Mouse (Mus musculus) stomach, embryonic 15.5 days (tissue): ENCODE measurements around the gene Stk32c. TPM values are rescaled to one million over a fixed set of nuclear protein-coding genes. Genes with fewer than 3 reads are reported as not detected.

ENCODE experiments used
- ATAC-seq: fragments of 200-750 bp; cut with Nextera tagmentation; 2 replicates; pipeline ENCODE4 v1.8.0; 2017; ENCODE audit warnings: low read depth, moderate number of reproducible peaks, moderate TSS enrichment; ENCODE audit not compliant: insufficient read depth, low FRiP score
- H3K27ac ChIP-seq: fragments of 300-500 bp; sonication (generic); 2 replicates; pipeline ENCODE4 v1.5.1; 2015; ENCODE audit warnings: mild to moderate bottlenecking, inconsistent platforms
- H3K27me3 ChIP-seq: fragments of 300-500 bp; sonication (generic); replicated peaks from 2 replicates; pipeline ENCODE4 v1.6.1; 2015; ENCODE audit warnings: inconsistent platforms
- H3K36me3 ChIP-seq: fragments of 300-500 bp; sonication (generic); 2 replicates; pipeline ENCODE4 v1.6.1; 2015; ENCODE audit warnings: inconsistent platforms
- H3K4me1 ChIP-seq: fragments of 300-500 bp; sonication (generic); 2 replicates; pipeline ENCODE4 v1.6.1; 2015; ENCODE audit warnings: inconsistent platforms
- H3K4me2 ChIP-seq: fragments of 300-500 bp; sonication (generic); 2 replicates; pipeline ENCODE4 v1.6.1; 2015; ENCODE audit warnings: mild to moderate bottlenecking, inconsistent platforms
- H3K4me3 ChIP-seq: fragments of 300-500 bp; sonication (generic); replicated peaks from 2 replicates; pipeline ENCODE4 v1.5.1; 2015; ENCODE audit warnings: inconsistent platforms
- H3K9ac ChIP-seq: fragments of 300-500 bp; sonication (generic); 2 replicates; pipeline ENCODE4 v1.6.1; 2015; ENCODE audit warnings: inconsistent platforms
- H3K9me3 ChIP-seq: fragments of 300-500 bp; sonication (generic); 2 replicates; pipeline ENCODE4 v1.6.1; 2016; ENCODE audit warnings: inconsistent platforms
- WGBS: fragments of 180-500 bp; shearing (Covaris S2); methylation state at CpG from one replicate; pipeline ENCODE4 v1.1.7; 2015; 5-methylcytosine and 5-hydroxymethylcytosine counted together
- polyA plus RNA-seq: library from polyadenylated mRNA; unstranded; fragments of >200 nt; fragmentation: Nextera tagmentation; extraction: Ambion mirVana; gene quantifications from 2 replicates; pipeline ENCODE4 v1.2.1, GENCODE M21; 2015

Stk32c gene
- polyA plus RNA-seq, 1 experiment from 2014 or later = 0.23 TPM

- Histone ChIP-seq H3K36me3 (no peaks in the 10 kb centered on the region), H3K9me3 (no peaks in the 10 kb centered on the region), H3K4me2 (peak within 1 kb of the TSS; percentile 87), H3K9ac (peak within 1 kb of the TSS; percentile 34), H3K27me3 (peaks cover 35% of the 10 kb centered on the region), H3K4me3 (peak within 1 kb of the TSS; percentile 59), H3K27ac (no peak within 1 kb of the TSS), H3K4me1 (peaks cover 13% of the 10 kb centered on the region; the same call in 1 of the 2 replicates)
- peak; percentile 63; the same call in 1 of the 2 replicates for ATAC-seq
- WGBS = 6% methylated on average over 32 of the region's 32 CpGs
Observed at GRCm38 (mm10) chr7:139085629-139086194, 127.4 kb downstream of the Stk32c start, which contains the start of gene Dpysl4. Gene Dpysl4, plus strand, starts transcription at chr7:139086001.

GRCm38 (mm10) chr7:139084316-139084715 lies 128.8 kb downstream of the Stk32c start:
- Histone ChIP-seq H3K36me3 (no peaks in the 10 kb centered on the region), H3K27ac (no peak overlapping the region), H3K4me1 (peaks cover 13% of the 10 kb centered on the region; the same call in 1 of the 2 replicates), H3K9me3 (no peaks in the 10 kb centered on the region), H3K27me3 (peaks cover 35% of the 10 kb centered on the region), H3K4me2 (no peak overlapping the region), H3K9ac (no peak overlapping the region), H3K4me3 (no peak overlapping the region)
- WGBS = 65% methylated on average over 1 of the region's 1 CpGs
- ATAC-seq = no peak

GRCm38 (mm10) chr7:139082281-139082680 lies 130.8 kb downstream of the Stk32c start:
- ATAC-seq = no peak
- H3K27me3 ChIP-seq = peaks cover 25% of the 10 kb centered on the region
- no peak overlapping the region for H3K4me2 ChIP-seq
- H3K4me1 ChIP-seq = peaks cover 18% of the 10 kb centered on the region; the same call in 1 of the 2 replicates
- H3K4me3 ChIP-seq = no peak overlapping the region
- H3K9me3 ChIP-seq = no peaks in the 10 kb centered on the region
- 83% methylated on average over 8 of the region's 8 CpGs for WGBS
- no peak overlapping the region for H3K27ac ChIP-seq
- no peak overlapping the region for H3K9ac ChIP-seq
- no peaks in the 10 kb centered on the region for H3K36me3 ChIP-seq

- ATAC-seq = no peak
- no peak overlapping the region for H3K4me2 ChIP-seq
- no peaks in the 10 kb centered on the region for H3K36me3 ChIP-seq
- WGBS = 65% methylated on average over 5 of the region's 5 CpGs
- H3K4me1 ChIP-seq = peaks cover 16% of the 10 kb centered on the region; the same call in 1 of the 2 replicates
- peaks cover 15% of the 10 kb centered on the region for H3K27me3 ChIP-seq
- no peak overlapping the region for H3K4me3 ChIP-seq
- H3K9ac ChIP-seq = no peak overlapping the region
- no peak overlapping the region for H3K27ac ChIP-seq
- H3K9me3 ChIP-seq = no peaks in the 10 kb centered on the region
Observed at GRCm38 (mm10) chr7:139081158-139081557, 131.9 kb downstream of the Stk32c start.

- Histone ChIP-seq H3K27ac (no peak overlapping the region), H3K4me3 (no peak overlapping the region), H3K9me3 (no peaks in the 10 kb centered on the region), H3K4me2 (no peak overlapping the region), H3K36me3 (no peaks in the 10 kb centered on the region), H3K4me1 (peaks cover 16% of the 10 kb centered on the region; the same call in 1 of the 2 replicates), H3K9ac (no peak overlapping the region), H3K27me3 (peaks cover 11% of the 10 kb centered on the region; the same call in 1 of the 2 replicates)
- 64% methylated on average over 4 of the region's 4 CpGs for WGBS
- ATAC-seq = no peak
Observed at GRCm38 (mm10) chr7:139080714-139081113, 132.4 kb downstream of the Stk32c start.

- no peaks in the 10 kb centered on the region for H3K9me3 ChIP-seq
- no peak overlapping the region for H3K27ac ChIP-seq
Observed at GRCm38 (mm10) chr7:139079141-139079540, 134.0 kb downstream of the Stk32c start.

GRCm38 (mm10) chr7:139078181-139078580 lies 134.9 kb downstream of the Stk32c start:
- Histone ChIP-seq H3K4me2 (no peak overlapping the region), H3K9me3 (no peaks in the 10 kb centered on the region), H3K27me3 (no peaks in the 10 kb centered on the region), H3K4me1 (peaks cover 16% of the 10 kb centered on the region; the same call in 1 of the 2 replicates), H3K4me3 (no peak overlapping the region), H3K36me3 (no peaks in the 10 kb centered on the region), H3K9ac (no peak overlapping the region), H3K27ac (no peak overlapping the region)
- ATAC-seq = no peak
- 35% methylated on average over 6 of the region's 6 CpGs for WGBS

More at GRCm38 (mm10) chr7:139079141-139079540, 134.0 kb downstream of the Stk32c start:
- Histone ChIP-seq H3K9ac (no peak overlapping the region), H3K4me3 (no peak overlapping the region), H3K36me3 (no peaks in the 10 kb centered on the region), H3K4me2 (no peak overlapping the region), H3K27me3 (no peaks in the 10 kb centered on the region), H3K4me1 (peaks cover 16% of the 10 kb centered on the region; the same call in 1 of the 2 replicates)
- 71% methylated on average over 7 of the region's 7 CpGs for WGBS
- ATAC-seq = no peak

GRCm38 (mm10) chr7:139077283-139077682 lies 135.8 kb downstream of the Stk32c start:
- H3K27me3 ChIP-seq = no peaks in the 10 kb centered on the region
- peaks cover 16% of the 10 kb centered on the region; the same call in 1 of the 2 replicates for H3K4me1 ChIP-seq
- no peak overlapping the region for H3K4me2 ChIP-seq
- H3K27ac ChIP-seq = peak overlapping the region; percentile 26; the same call in 1 of the 2 replicates
- H3K9ac ChIP-seq = no peak overlapping the region
- H3K4me3 ChIP-seq = no peak overlapping the region
- 14% methylated on average over 7 of the region's 7 CpGs for WGBS
- peak; percentile 58; the same call in 1 of the 2 replicates for ATAC-seq
- no peaks in the 10 kb centered on the region for H3K36me3 ChIP-seq
- no peaks in the 10 kb centered on the region for H3K9me3 ChIP-seq

GRCm38 (mm10) chr7:139075054-139075794 lies 137.9 kb downstream of the Stk32c start:
- no peak for ATAC-seq
- Histone ChIP-seq H3K4me1 (peaks cover 16% of the 10 kb centered on the region; the same call in 1 of the 2 replicates), H3K9ac (no peak overlapping the region), H3K9me3 (no peaks in the 10 kb centered on the region), H3K4me3 (no peak overlapping the region), H3K4me2 (no peak overlapping the region), H3K27me3 (no peaks in the 10 kb centered on the region), H3K27ac (no peak overlapping the region), H3K36me3 (no peaks in the 10 kb centered on the region)
- 44% methylated on average over 14 of the region's 14 CpGs for WGBS

GRCm38 (mm10) chr7:139074189-139074588 lies 138.9 kb downstream of the Stk32c start:
- H3K27ac ChIP-seq = no peak overlapping the region
- peaks cover 16% of the 10 kb centered on the region; the same call in 1 of the 2 replicates for H3K4me1 ChIP-seq
- no peaks in the 10 kb centered on the region for H3K27me3 ChIP-seq
- H3K4me2 ChIP-seq = no peak overlapping the region
- no peaks in the 10 kb centered on the region for H3K36me3 ChIP-seq
- H3K9ac ChIP-seq = no peak overlapping the region
- 39% methylated on average over 6 of the region's 6 CpGs for WGBS
- no peak overlapping the region for H3K4me3 ChIP-seq
- no peaks in the 10 kb centered on the region for H3K9me3 ChIP-seq
- ATAC-seq = no peak

GRCm38 (mm10) chr7:139068182-139068623 lies 144.9 kb downstream of the Stk32c start:
- no peaks in the 10 kb centered on the region for H3K9me3 ChIP-seq
- H3K9ac ChIP-seq = no peak overlapping the region
- no peaks in the 10 kb centered on the region for H3K4me1 ChIP-seq
- no peak overlapping the region for H3K4me3 ChIP-seq
- H3K27me3 ChIP-seq = no peaks in the 10 kb centered on the region
- no peaks in the 10 kb centered on the region for H3K36me3 ChIP-seq
- H3K4me2 ChIP-seq = no peak overlapping the region
- ATAC-seq = no peak
- H3K27ac ChIP-seq = no peak overlapping the region
- 0% methylated on average over 2 of the region's 2 CpGs for WGBS

- WGBS = 42% methylated on average over 4 of the region's 4 CpGs
- no peaks in the 10 kb centered on the region for H3K9me3 ChIP-seq
- no peak overlapping the region for H3K4me3 ChIP-seq
- no peak overlapping the region for H3K27ac ChIP-seq
- no peak overlapping the region for H3K4me2 ChIP-seq
- H3K27me3 ChIP-seq = no peaks in the 10 kb centered on the region
- H3K36me3 ChIP-seq = no peaks in the 10 kb centered on the region
- no peaks in the 10 kb centered on the region for H3K4me1 ChIP-seq
- no peak overlapping the region for H3K9ac ChIP-seq
- no peak for ATAC-seq
Observed at GRCm38 (mm10) chr7:139063406-139063805, 149.7 kb downstream of the Stk32c start.
